Mouse (Mus musculus): ENCODE data around the gene Sebox.

DNA sequence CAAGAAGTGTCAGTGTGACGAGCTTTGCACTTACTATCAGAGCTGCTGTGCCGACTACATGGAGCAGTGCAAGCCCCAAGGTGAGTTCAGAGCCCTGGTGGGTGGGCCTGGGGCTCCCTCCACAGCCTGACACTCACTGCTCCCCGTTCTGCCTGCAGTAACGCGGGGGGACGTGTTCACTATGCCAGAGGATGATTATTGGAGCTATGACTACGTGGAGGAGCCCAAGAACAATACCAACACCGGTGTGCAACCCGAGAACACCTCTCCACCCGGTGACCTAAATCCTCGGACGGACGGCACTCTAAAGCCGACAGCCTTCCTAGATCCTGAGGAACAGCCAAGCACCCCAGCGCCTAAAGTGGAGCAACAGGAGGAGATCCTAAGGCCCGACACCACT lies 3.7 kb upstream of the Sebox start:
- TF ChIP-seq EP300 (IDR thresholded peaks at IDR 0.05; ENCODE audit: low read depth): no peak
- TF ChIP-seq CTCF (IDR thresholded peaks at IDR 0.05; ENCODE audit: low read depth): no peak

All from liver, postnatal 0 days (tissue).